Mouse (Mus musculus) hindbrain, embryonic 16.5 days (tissue): ENCODE data around the gene Wwc2. TPM values are rescaled to one million over a fixed set of nuclear protein-coding genes. Genes with fewer than 3 reads are reported as not detected.

Experiments used
- ATAC-seq: fragments of 200-750 bp; cut with Nextera tagmentation; 2 replicates; pipeline ENCODE4 v1.8.0; 2017; ENCODE audit warnings: moderate TSS enrichment, moderate library complexity
- H3K27ac ChIP-seq: fragments of 300-500 bp; sonication (generic); 2 replicates; pipeline ENCODE4 v1.5.1; 2014; ENCODE audit warnings: low read depth, mild to moderate bottlenecking, control low read depth, low read length, moderate library complexity
- H3K27me3 ChIP-seq: fragments of 300-500 bp; sonication (generic); replicated peaks from 2 replicates; pipeline ENCODE4 v1.6.1; 2014; ENCODE audit warnings: low read length; ENCODE audit not compliant: control insufficient read depth, insufficient read depth
- H3K36me3 ChIP-seq: fragments of 300-500 bp; sonication (generic); 2 replicates; pipeline ENCODE4 v1.6.1; 2014; ENCODE audit warnings: mild to moderate bottlenecking, low read length, moderate library complexity, mixed read lengths; ENCODE audit not compliant: control insufficient read depth, insufficient read depth
- H3K4me1 ChIP-seq: fragments of 300-500 bp; sonication (generic); 2 replicates; pipeline ENCODE4 v1.6.1; 2014; ENCODE audit warnings: low read depth, low read length; ENCODE audit not compliant: control insufficient read depth, insufficient read depth
- H3K4me2 ChIP-seq: fragments of 300-500 bp; sonication (generic); 2 replicates; pipeline ENCODE4 v1.6.1; 2014; ENCODE audit warnings: mild to moderate bottlenecking, low read length, control low read depth, moderate library complexity
- H3K4me3 ChIP-seq: fragments of 300-500 bp; sonication (generic); 2 replicates; pipeline ENCODE4 v1.5.1; 2014; ENCODE audit warnings: mild to moderate bottlenecking, low read length, control low read depth, moderate library complexity
- H3K9ac ChIP-seq: fragments of 300-500 bp; sonication (generic); 2 replicates; pipeline ENCODE4 v1.6.1; 2014; ENCODE audit warnings: low read depth, mild to moderate bottlenecking, control low read depth, low read length, moderate library complexity
- H3K9me3 ChIP-seq: fragments of 300-500 bp; sonication (generic); 2 replicates; pipeline ENCODE4 v1.6.1; 2014; ENCODE audit warnings: mild to moderate bottlenecking, low read length, moderate library complexity; ENCODE audit not compliant: control insufficient read depth
- WGBS: fragments of 180-500 bp; shearing (Covaris S2); extraction: QIAGEN DNeasy Blood & Tissue Kit; methylation state at CpG from one replicate; pipeline ENCODE4 v1.1.7; 2014; 5-methylcytosine and 5-hydroxymethylcytosine counted together
- polyA plus RNA-seq: library from polyadenylated mRNA; unstranded; fragments of >200 nt; fragmentation: Nextera tagmentation; extraction: Ambion mirVana; gene quantifications from 2 replicates; pipeline ENCODE4 v1.2.1, GENCODE M21; 2015

Wwc2 gene
- polyA plus RNA-seq, 1 experiment from 2014 or later: 5.4 TPM

- Histone ChIP-seq H3K27ac (no peak overlapping the region), H3K27me3 (no peaks in the 10 kb centered on the region), H3K9me3 (no peaks in the 10 kb centered on the region), H3K4me1 (no peaks in the 10 kb centered on the region), H3K36me3 (no peaks in the 10 kb centered on the region), H3K4me3 (no peak overlapping the region), H3K4me2 (no peak overlapping the region), H3K9ac (no peak overlapping the region)
- WGBS: 75% methylated on average over 4 of the region's 4 CpGs
- no peak for ATAC-seq
Observed at GRCm38 (mm10) chr8:47922011-47922410, 68.7 kb downstream of the Wwc2 start.

DNA sequence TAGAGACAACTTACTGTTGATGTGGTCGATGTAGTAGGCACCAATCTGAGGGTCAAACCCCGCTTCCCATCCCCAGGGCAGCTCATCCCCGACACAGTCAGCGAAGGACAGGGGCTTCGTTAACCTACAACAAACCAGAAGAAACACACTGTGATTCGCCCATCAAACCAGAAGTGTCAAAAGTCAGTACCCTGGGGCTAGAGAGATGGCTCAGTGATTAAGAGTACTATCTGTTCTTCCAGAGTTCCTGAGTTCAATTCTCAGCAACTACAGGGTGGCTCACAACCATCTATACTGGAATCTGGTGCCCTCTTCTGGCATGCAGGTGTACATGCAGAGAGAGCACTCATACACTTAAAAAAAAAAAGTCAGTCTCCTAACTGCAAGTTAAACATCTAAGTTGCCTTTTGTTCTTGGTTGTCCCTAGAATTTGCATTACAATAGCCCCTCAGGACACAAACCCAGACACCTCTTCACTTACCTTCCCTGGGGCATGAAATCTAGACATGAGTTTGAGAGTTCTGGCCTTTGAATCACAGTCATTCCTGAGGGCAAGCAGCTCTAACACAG, 70.1 kb downstream of the Wwc2 start:
- ATAC-seq: no peak
- Histone ChIP-seq H3K4me1 (no peaks in the 10 kb centered on the region), H3K27me3 (no peaks in the 10 kb centered on the region), H3K9ac (no peak overlapping the region), H3K36me3 (no peaks in the 10 kb centered on the region), H3K4me2 (no peak overlapping the region), H3K27ac (no peak overlapping the region), H3K4me3 (no peak overlapping the region), H3K9me3 (no peaks in the 10 kb centered on the region)
- 95% methylated on average over 6 of the region's 6 CpGs for WGBS

- Histone ChIP-seq H3K9me3 (no peaks in the 10 kb centered on the region), H3K27me3 (no peaks in the 10 kb centered on the region), H3K9ac (no peak overlapping the region), H3K4me3 (no peak overlapping the region), H3K27ac (no peak overlapping the region), H3K36me3 (no peaks in the 10 kb centered on the region), H3K4me1 (no peaks in the 10 kb centered on the region), H3K4me2 (no peak overlapping the region)
- no peak for ATAC-seq
- 86% methylated on average over 19 of the region's 19 CpGs for WGBS
Observed at GRCm38 (mm10) chr8:47917060-47918035, 73.4 kb downstream of the Wwc2 start.

DNA sequence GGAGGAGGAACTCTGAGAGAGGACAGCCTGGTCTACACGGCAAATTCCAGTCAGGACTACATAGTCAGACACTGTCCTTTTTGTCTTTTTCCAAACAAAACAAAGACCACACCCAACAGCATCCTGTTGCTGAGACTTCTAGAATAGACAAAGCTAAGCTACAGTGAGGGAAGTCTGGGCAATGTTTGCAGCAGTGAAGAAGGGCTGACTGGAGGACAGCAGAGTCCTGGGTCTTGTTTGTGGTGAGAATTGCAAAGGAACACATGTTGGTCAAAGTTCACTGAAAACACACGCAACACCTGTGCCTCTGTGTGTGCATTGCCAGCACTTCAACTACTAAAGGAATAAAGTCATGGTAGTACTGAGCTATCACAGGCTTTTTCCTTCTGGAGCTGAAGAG, 75.2 kb downstream of the Wwc2 start:
- no peaks in the 10 kb centered on the region for H3K36me3 ChIP-seq
- no peak overlapping the region for H3K4me2 ChIP-seq
- no peaks in the 10 kb centered on the region for H3K4me1 ChIP-seq
- H3K27ac ChIP-seq: no peak overlapping the region
- 87% methylated on average over 2 of the region's 2 CpGs for WGBS
- no peak overlapping the region for H3K9ac ChIP-seq
- H3K27me3 ChIP-seq: no peaks in the 10 kb centered on the region
- H3K9me3 ChIP-seq: no peaks in the 10 kb centered on the region
- no peak for ATAC-seq
- no peak overlapping the region for H3K4me3 ChIP-seq

GRCm38 (mm10) chr8:47914946-47915345, 75.8 kb downstream of the Wwc2 start:
- no peaks in the 10 kb centered on the region for H3K4me1 ChIP-seq
- H3K27ac ChIP-seq: no peak overlapping the region
- no peak overlapping the region for H3K9ac ChIP-seq
- no peaks in the 10 kb centered on the region for H3K27me3 ChIP-seq
- 90% methylated on average over 7 of the region's 7 CpGs for WGBS
- no peaks in the 10 kb centered on the region for H3K36me3 ChIP-seq
- no peak overlapping the region for H3K4me3 ChIP-seq
- ATAC-seq: 0 out of 2 replicates have a peak, but pooled peaks have one; percentile 30
- H3K9me3 ChIP-seq: no peaks in the 10 kb centered on the region
- H3K4me2 ChIP-seq: no peak overlapping the region

GRCm38 (mm10) chr8:47914161-47914560, 76.6 kb downstream of the Wwc2 start:
- whole genome bisulfite sequencing: 95% methylated on average over 8 of the region's 8 CpGs
- peaks cover 4% of the 10 kb centered on the region for H3K9me3 ChIP-seq
- H3K4me2 ChIP-seq: no peak overlapping the region
- no peak overlapping the region for H3K9ac ChIP-seq
- no peaks in the 10 kb centered on the region for H3K4me1 ChIP-seq
- H3K27ac ChIP-seq: no peak overlapping the region
- no peak overlapping the region for H3K4me3 ChIP-seq
- ATAC-seq: no peak
- no peaks in the 10 kb centered on the region for H3K36me3 ChIP-seq
- H3K27me3 ChIP-seq: no peaks in the 10 kb centered on the region

GRCm38 (mm10) chr8:47913621-47914020, 77.1 kb downstream of the Wwc2 start:
- Histone ChIP-seq H3K9ac (no peak overlapping the region), H3K27ac (no peak overlapping the region), H3K4me2 (no peak overlapping the region), H3K27me3 (no peaks in the 10 kb centered on the region), H3K4me1 (no peaks in the 10 kb centered on the region), H3K4me3 (no peak overlapping the region), H3K36me3 (no peaks in the 10 kb centered on the region), H3K9me3 (peaks cover 4% of the 10 kb centered on the region)
- 72% methylated on average over 9 of the region's 9 CpGs for WGBS
- no peak for ATAC-seq

GRCm38 (mm10) chr8:47909681-47910080, 81.0 kb downstream of the Wwc2 start:
- H3K9ac ChIP-seq: no peak overlapping the region

GRCm38 (mm10) chr8:47907056-47907455, 83.7 kb downstream of the Wwc2 start:
- Histone ChIP-seq H3K27ac (no peak overlapping the region), H3K4me2 (no peak overlapping the region), H3K4me1 (no peaks in the 10 kb centered on the region), H3K4me3 (no peak overlapping the region), H3K9me3 (peaks cover 4% of the 10 kb centered on the region), H3K9ac (no peak overlapping the region), H3K27me3 (no peaks in the 10 kb centered on the region), H3K36me3 (no peaks in the 10 kb centered on the region)
- no peak for ATAC-seq
- WGBS: 85% methylated on average over 9 of the region's 9 CpGs

More at GRCm38 (mm10) chr8:47909681-47910080, 81.0 kb downstream of the Wwc2 start:
- Histone ChIP-seq H3K4me3 (no peak overlapping the region), H3K27me3 (no peaks in the 10 kb centered on the region), H3K4me1 (no peaks in the 10 kb centered on the region), H3K9me3 (peaks cover 4% of the 10 kb centered on the region), H3K27ac (no peak overlapping the region), H3K4me2 (no peak overlapping the region), H3K36me3 (no peaks in the 10 kb centered on the region)
- WGBS: 99% methylated on average over 11 of the region's 11 CpGs
- ATAC-seq: no peak
